Mouse (Mus musculus) kidney, adult 2 months (tissue): ENCODE data around the gene Syne1.

Source experiments
- CTCF ChIP-seq: fragments of 200-500 bp; conservative IDR thresholded peaks from 2 replicates; pipeline ENCODE4 v1.5.1; 2011; ENCODE audit warnings: low read depth, mild to moderate bottlenecking, control low read depth, low read length, moderate library complexity, mixed read lengths; ENCODE audit not compliant: insufficient read depth, insufficient read length
- POLR2A ChIP-seq: fragments of 200-500 bp; IDR thresholded peaks from one replicate; pipeline ENCODE4 v1.6.1; 2011; ENCODE audit warnings: low read depth, low read length, control low read depth

DNA sequence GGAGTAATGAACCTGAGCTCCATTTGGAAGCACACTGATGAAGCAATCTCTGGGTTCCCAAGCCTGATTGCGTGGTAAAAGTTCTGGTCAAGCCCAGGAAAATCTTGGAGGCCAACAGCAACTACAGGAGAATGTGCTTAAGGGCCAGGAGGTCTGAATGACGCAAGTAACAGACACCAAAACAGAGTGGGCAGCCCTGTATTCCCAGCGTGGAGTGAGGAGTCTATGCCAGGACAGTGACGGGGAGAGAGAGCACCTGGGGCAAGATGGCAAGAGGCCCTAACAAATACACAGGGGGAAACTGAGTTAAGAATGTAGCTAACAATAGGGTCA is 411.4 kb downstream of the Syne1 start:
- TF ChIP-seq CTCF (no peak), POLR2A (no peak)
